Mouse (Mus musculus) cerebellum, adult 9-11 months (tissue): ENCODE data around the gene F2rl1.
A peak's percentile ranks its signal among the peaks of the same experiment; 100 is the strongest.
"Not testable (repeated sequence)": the region's sequence is repeated elsewhere in the genome, so short reads cannot be mapped to it uniquely, and the experiment has no call there.

Experiments used
- DNase-seq: peaks from one replicate; pipeline ENCODE4 v3.0.0; 2022

F2rl1 gene

GRCm38 (mm10) chr13:95533121-95533520 lies 8.1 kb upstream of the F2rl1 start:
- DNase-seq = not testable (repeated sequence)

- no peak for DNase-seq
These were observed 6.4 kb upstream of the F2rl1 start for GRCm38 (mm10) chr13:95531273-95532045.

- DNase-seq = no peak
These were observed 4.2 kb upstream of the F2rl1 start for GRCm38 (mm10) chr13:95529246-95529645.

- no peak for DNase-seq
These were observed 678 bp downstream of the F2rl1 start for GRCm38 (mm10) chr13:95524424-95524673.

GRCm38 (mm10) chr13:95523659-95524423 lies 1.2 kb downstream of the F2rl1 start:
- DNase-seq = no peak

- DNase-seq = no peak
These were observed 2.9 kb downstream of the F2rl1 start for GRCm38 (mm10) chr13:95522176-95522575.

- DNase-seq = no peak
These were observed 4.0 kb downstream of the F2rl1 start for GRCm38 (mm10) chr13:95521029-95521428.

GRCm38 (mm10) chr13:95514756-95515155 lies 10.3 kb downstream of the F2rl1 start:
- no peak for DNase-seq

- no peak for DNase-seq
These were observed 15.0 kb downstream of the F2rl1 start for GRCm38 (mm10) chr13:95510054-95510453.

- no peak for DNase-seq
These were observed 21.6 kb downstream of the F2rl1 start for GRCm38 (mm10) chr13:95503279-95503917.

GRCm38 (mm10) chr13:95496601-95497000 lies 28.4 kb downstream of the F2rl1 start:
- no peak for DNase-seq

GRCm38 (mm10) chr13:95494812-95495211 lies 30.2 kb downstream of the F2rl1 start:
- no peak for DNase-seq

- no peak for DNase-seq
These were observed 31.7 kb downstream of the F2rl1 start for GRCm38 (mm10) chr13:95493296-95493695.

GRCm38 (mm10) chr13:95491327-95491726 lies 33.7 kb downstream of the F2rl1 start:
- no peak for DNase-seq

GRCm38 (mm10) chr13:95484664-95485063 lies 40.4 kb downstream of the F2rl1 start:
- no peak for DNase-seq

GRCm38 (mm10) chr13:95481428-95481827 lies 43.6 kb downstream of the F2rl1 start:
- peak; percentile 24 for DNase-seq

- DNase-seq = no peak
These were observed 46.2 kb downstream of the F2rl1 start, which contains the start of gene S100z for GRCm38 (mm10) chr13:95478671-95479413. TSS of gene S100z (minus strand) at chr13:95478721.

- DNase-seq = no peak
These were observed 47.9 kb downstream of the F2rl1 start for GRCm38 (mm10) chr13:95477173-95477572.

- DNase-seq = no peak
These were observed 49.9 kb downstream of the F2rl1 start for GRCm38 (mm10) chr13:95475124-95475523.

- no peak for DNase-seq
These were observed 50.7 kb downstream of the F2rl1 start for GRCm38 (mm10) chr13:95474294-95474693.

- no peak for DNase-seq
These were observed 54.1 kb downstream of the F2rl1 start for GRCm38 (mm10) chr13:95470970-95471369.
